Mouse (Mus musculus): ENCODE results near the gene Ckap4.
"Not testable (repeated sequence)": the region's sequence is repeated elsewhere in the genome, so short reads cannot be mapped to it uniquely, and the experiment has no call there.

The Ckap4 gene

DNA sequence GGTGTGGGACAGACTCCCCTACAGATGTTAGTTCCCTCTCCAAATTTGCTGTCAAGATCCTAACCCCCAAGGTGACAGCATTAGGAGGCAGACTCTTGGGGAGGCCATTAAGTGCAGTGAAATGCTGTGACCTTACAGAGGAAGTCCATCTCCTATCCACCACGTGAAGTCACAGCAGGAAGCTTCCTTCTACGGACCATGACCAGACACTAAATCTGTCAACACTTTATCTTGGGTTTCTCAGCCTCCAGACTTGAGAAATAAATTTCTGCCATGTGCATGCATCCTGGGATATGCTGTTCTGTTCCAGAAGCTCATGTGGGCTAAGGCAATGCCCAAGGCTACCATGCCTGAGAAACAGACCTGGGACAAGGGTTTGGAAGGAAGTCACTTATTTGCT, 35.0 kb downstream of the Ckap4 start:
- no peak for DNase-seq (ENCODE audit: low spot score in 2 of 2)

DNA sequence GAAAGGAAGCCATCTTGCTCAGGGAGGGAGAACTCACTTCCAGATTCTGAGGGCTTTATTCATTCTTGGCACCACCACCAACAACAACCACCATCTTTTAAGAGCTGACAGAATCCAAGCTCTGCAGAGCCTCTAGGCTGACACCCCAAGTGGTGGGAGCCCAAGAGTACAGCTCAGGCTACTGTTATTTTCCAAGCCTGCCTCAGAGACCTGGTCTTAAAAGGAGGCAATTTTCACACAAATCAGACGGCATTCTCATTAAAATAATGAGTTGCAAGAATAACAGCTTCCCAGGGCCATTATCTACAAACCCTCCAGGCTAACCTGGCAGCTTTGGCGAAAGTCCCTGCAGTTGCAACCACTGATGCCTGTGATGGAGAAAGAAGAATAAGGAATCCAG, 37.1 kb downstream of the Ckap4 start:
- no peak for DNase-seq (ENCODE audit: low spot score in 2 of 2)

DNA sequence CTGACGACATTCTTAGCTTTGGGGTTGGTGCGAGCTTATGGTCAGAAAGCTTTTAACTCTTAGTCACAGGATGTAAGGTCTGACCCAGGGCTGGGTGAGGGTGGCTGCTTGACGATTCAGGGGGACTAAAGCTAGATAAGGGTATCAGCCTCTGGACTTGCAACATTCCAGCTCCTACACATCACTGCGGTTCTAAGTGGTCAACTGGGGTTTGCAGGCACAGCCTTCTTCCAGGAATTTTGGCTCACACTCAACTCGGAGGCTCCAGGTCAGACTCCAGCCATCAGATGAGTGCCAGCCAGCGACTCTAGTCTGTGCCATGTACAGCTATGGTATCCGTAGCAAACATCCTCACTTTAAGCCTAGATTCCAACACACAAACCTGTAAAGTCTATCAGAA, 39.4 kb downstream of the Ckap4 start:
- DNase-seq (ENCODE audit: low spot score in 2 of 2): no peak

DNA sequence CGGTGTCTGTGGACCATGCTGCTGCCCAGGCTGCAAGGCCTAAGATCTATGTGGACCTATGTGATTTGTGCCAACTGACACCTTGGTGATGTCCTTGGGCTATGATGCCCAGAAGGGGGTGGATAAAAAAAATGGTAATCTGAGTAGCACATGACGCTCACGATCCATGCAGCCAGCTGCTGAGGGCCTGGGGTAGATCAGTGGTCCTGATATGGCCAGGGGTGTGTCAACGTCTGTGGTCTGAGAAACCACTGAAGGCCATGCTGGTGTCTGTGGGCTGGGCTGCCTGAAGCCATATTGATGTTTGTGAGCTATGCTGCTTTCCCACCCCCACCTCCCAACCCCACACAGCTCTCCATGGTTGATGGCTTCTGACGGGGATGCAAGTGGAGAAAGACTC, 43.7 kb downstream of the Ckap4 start:
- no peak for DNase-seq (ENCODE audit: low spot score in 2 of 2)

DNA sequence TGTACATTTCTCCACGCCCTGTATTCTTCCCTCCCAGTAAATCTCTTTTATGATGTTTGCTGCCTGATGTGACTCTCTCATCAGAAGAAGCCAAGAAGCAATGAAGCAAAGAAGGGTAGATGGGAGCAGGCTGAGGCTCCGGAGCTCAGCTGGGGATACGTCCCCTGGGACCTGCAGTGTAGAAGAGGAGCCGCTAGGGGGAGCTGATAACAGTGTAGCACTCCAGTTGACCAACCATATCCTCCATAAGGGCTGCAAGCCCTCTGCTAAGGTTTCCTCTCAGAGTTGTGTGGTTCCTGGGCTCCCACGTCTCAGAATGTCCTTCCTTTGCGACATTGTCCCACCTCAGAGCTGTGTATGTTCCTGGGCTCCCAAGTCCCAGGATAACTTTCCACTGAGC, 45.5 kb downstream of the Ckap4 start:
- peak; percentile 61 to 79 for DNase-seq (ENCODE audit: low spot score in 2 of 2)

DNA sequence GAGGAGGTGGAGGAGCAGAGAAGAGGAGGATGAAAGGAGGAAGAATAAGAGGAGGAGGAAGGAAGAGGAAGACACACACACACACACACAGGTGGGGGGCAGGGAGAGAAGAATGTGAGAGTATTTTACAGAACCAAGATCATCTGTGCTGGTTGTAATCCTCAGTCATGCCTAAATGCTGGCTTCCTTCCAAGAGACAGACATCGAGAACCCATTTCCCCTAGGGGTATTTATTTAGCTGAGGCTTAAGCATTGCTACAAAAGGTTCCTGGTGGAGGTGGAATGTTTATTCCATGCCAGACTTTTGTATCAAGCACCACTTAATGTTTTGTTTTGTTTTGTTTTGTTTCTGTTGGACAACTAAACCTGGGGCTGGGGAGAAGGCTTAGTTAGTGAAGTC, 49.2 kb downstream of the Ckap4 start:
- no peak for DNase-seq (ENCODE audit: low spot score in 2 of 2)

DNA sequence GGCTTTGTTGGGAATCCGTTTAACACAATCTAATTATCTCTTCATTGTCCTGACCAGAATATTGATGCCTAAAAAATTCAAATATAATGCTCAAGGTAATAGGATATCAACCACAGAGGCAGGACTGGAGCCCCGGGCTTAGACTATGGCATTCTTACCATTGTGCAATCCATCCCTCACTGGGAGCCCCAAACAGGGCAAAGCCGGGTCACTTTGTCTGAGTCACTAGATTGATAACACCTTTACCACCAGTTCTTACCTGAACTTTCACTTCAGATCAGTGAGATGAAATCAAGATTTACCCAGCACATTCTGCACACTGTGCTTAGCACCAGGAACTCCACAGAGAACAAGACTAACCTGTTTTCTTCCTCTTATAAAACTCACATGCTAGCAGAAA, 50.3 kb downstream of the Ckap4 start:
- no peak for DNase-seq (ENCODE audit: low spot score in 2 of 2)

DNA sequence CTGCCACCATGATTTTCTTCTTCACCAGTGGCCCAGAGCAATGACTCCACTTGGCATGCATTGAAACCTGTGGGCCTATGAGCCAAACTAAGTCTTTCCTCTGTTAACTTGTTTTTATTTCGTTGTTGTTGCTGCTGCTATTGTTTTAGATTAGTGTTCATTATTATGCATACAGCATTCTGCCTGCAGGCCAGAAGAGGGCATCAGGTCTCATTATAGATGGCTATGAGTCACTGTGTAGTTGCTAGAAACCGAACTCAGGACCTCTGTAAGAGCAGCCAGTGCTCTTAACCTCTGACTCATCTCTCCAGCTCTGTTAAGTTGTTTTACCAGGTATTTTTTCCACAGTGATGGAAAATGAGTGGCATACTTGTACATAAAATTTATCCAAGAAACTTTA, 50.8 kb downstream of the Ckap4 start:
- DNase-seq (ENCODE audit: low spot score in 2 of 2): no peak

DNA sequence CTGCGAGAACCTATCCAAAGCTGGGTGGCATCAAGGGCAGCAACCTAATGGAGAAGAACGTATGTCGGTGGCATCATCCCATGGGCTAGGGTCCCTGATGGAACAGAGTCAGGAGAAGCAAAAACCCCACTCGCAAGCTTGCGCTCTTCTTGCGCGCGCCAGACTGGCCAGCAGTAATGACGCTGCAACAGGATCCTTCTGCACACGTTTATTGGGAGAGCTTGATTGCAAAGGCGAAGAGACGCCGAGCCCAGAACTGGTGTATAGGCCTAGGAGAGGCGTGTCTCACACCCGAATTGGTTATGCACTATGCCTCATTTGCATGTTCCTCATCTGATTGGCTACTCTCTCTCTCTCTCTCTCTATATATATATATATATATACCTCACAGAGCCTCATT, 51.4 kb downstream of the Ckap4 start:
- DNase-seq (ENCODE audit: low spot score in 2 of 2): not testable (repeated sequence)

DNA sequence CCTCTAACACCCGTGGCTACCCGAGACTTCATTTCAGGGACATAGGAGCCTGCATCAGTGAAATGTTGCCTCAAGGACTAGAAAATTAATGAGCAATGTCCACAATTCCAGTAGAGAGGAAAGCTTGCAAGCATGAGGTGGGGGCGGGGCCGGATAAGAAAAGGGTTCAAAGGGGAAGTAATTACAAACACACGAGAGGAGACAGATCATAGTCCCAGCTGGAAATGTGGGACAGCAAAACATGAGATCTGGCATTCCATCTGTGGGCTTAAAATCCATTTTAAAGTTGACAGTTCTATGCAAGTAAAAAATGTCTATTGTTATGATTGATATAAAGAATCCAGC, 52.6 kb downstream of the Ckap4 start:
- no peak for DNase-seq (ENCODE audit: low spot score in 2 of 2)

DNA sequence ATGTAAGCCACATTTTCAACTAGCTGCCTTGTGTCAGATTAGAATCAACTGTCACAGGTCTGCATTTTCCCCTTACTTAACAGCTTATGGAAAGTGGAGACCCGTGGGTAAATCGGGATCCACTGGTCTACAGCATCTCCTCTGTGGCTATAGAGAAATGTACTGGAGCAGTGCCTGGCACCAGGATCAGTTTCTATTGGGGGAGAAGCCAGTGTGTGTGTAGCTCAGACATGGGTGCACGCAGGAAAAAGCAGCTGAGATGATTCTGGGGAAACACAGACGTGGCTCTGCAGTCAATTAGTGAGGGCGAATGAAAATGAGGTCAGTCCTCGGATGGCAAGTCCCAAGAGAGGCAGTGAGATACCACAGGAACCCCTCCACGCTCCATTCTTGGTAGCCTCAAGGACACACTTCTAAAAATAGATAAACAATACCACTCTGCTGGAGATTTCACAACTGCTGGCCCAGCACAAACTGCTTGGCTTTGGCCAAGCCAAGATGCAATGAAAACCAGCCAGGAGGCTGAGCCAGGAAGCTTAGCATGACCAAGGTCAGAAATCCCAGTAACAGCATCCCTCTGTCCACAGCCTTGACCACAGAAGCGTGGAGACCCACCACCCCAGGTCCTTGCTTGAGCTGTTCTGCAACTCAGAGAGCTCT, 53.1 kb downstream of the Ckap4 start:
- no peak for DNase-seq (ENCODE audit: low spot score in 2 of 2)

DNA sequence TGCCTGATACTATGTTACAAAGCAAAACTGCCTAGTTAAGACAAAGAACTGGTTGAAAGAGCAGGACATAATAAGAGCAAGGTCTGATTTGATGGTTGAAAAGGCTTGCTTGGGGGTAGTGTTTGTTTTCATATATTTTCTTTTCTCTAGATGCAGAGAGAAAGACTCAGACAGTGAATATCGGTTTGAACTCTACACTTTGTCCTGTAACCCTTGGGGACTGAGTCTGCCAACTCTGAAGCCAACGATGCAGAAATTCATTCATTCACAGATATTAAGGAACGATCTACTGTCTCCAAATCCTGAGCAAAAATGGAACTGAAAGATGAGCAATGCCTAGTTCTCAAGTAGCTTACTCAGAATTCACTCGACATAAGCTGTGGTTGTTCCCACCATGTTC, 53.7 kb downstream of the Ckap4 start:
- DNase-seq (ENCODE audit: low spot score in 2 of 2): no peak

DNA sequence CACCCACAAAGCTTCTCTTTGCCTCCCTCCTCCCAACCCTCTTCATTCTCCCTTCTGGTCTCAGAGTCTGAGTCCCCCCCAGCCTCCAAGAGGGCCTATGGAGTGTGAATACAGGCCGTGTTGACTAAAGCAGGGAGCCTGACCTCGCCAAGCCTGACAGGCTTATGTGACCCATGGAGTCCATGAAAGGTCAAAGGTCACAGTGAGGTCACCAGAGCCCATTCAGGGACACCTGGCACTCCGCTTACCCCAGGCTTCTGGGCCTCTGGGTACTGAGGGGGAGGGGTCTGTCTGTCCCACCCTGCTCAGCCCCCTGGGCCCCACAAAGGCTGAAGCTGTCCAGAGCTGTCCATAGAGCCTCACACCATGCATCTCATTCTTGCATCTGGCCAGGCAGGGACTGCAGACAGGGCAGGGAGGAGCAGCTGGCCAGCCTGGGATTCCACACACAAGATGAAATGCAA, 56.2 kb downstream of the Ckap4 start:
- DNase-seq (ENCODE audit: low spot score in 2 of 2): no peak

DNA sequence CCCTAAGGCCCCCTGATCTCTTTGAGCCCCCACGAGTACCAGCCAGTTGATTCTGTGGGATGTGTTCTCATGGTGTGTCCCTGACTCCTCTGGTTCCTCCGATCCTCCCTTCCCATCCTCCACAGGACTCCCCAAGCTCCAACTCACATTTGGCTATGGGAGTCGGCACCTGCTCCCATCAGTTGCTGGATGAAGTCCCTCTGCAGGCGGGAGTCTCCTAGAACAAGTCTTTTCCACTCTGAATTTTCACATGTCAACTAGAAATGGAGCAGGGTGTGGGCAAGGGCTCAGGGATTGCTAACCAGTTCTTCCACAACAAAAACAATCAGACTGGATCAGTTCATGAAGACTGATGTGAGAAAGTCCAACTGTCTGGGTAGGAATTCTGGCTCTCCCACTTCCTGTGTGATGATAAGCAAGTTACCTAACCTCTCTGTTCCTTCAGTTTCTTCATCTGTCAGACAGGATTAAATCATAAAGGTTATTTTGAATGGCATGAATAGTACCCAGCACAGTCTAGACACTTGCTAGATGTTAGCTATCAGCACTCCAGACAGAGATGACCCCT, 56.7 kb downstream of the Ckap4 start:
- DNase-seq (ENCODE audit: low spot score in 2 of 2): no peak

Measured in spleen, postnatal 10 days (tissue).